Mouse (Mus musculus) cerebellum, adult 11 months (tissue): Measurements from ENCODE around the gene Olfr551.
A peak's percentile ranks its signal among the peaks of the same experiment; 100 is the strongest.

Source experiments
- DNase-seq: peaks from one replicate; pipeline ENCODE4 v3.0.0; 2022

The Olfr551 gene

DNA sequence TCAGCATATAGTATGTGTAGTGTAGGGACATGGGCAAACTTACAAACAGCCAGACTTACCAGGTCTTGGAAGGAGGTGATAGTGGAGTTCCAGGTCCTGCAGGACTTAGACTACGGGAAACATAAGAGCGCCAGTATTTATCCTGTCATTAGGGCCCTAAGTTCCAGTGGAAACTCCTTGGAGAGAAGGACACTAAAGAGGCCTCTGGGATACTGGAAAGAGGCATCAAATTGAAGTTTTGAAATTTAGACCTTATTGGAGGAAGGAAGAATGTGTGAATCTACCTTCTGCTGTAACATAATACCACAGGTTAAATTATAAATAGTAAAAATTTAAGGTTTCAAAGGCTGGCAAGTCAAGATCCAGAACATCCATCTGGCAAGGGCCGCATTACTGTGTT, at the start of gene Olfr551:
Gene Olfr551, minus strand, starts transcription at position 101 of the 400 bp plus-strand sequence.
- no peak for DNase-seq

DNA sequence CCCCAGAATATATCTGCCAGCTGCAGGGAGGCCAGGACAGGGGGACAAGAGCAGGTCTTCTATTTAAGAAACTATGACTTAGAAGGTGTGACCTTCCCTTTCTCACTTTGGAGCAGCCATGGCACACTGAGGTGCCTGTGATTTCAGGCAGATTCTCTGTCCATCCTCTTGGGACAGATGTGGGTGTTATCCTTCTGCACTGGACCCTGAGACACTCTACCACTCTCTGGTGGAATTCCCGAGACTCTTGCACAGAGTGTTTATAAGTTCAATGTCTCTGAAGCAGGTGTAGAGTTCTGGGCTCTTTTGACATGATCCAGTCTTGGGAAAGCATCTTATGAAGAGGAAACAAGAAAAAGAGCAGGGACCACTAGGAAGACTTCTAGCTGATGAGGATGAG, 46.4 kb upstream of the Olfr551 start, which contains the start of gene Olfr554:
Gene Olfr554, plus strand, starts transcription at position 301 of the 400 bp plus-strand sequence.
- DNase-seq = no peak

DNA sequence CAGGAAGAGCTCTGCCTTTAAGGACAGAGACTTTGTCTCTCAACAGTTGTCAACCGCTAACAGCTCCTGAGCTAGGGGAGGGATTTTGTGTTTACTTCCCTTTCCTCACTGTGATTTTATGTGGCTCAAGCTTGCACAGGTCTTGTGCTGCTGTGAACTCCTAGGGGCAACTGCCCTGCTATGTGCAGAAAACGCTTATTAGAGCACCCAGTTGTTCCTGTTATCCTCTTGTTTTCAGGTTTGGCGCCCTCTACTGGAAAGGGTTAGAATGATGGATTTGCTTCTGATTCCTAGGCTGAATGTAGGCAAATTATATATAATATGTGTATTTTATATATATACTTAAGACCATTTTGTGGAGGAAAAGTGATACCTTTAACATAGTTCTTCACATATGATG, 45.0 kb upstream of the Olfr551 start:
- DNase-seq = no peak

DNA sequence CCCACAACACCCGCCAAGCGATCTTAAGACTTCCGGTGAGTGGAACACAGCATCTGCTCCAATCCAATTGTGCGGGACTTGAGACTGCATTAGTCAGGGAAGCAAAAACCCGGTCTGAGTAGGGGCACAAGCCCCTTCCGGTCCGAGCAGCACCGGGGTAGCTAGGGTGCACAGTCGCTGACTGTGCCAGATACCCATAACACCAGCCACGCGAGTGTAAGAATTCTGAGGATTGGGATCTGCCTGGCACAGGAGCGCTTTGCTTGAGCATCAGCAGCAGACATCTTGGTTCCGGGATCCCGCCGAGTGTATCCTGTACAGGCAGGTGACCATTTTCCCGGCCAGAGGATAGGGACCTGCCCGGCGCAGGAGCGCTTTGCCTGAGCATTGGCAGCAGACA, 28.7 kb upstream of the Olfr551 start:
- DNase-seq = peak; percentile 3

DNA sequence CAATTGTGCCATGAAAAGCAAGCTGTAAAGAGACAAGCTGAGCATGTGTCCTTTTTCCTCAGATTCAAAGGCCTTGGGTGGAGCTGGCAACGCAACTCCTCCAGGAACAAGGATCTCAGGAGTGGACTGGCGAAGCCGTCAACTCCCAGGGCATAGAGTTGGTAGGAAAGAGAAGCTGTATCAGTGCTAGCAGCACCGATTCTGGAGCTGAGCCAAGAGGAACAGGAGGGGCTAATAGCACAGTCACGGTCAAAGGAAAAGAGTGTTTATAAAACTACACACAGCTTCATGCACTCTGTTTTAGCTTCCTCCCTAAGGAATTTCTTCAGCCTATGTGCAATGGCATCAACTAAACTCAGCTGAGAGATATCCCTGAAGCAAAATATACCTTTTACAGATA, 27.9 kb upstream of the Olfr551 start:
- DNase-seq = no peak

DNA sequence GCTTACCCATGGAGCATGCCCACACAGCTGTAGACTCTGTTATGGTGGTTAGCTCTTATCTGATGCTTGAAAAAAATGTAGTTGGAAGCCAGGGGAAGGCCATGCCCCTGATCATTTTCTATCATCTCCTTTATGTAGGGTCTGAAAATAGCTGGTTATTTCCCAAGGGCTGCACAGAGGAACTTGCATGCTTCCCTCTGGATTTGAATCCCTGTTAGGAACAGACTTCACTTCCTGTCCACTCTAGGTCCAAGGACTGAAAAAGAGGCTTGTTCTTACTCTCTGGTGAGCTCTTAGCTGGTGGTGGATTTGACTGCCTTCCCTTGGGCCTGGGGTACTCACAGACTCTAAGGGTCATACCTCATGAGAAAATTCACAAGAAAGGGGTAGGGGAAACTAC, 26.4 kb upstream of the Olfr551 start, which contains the start of gene Olfr553:
Gene Olfr553, minus strand, starts transcription at position 101 of the 400 bp plus-strand sequence.
- DNase-seq = no peak

DNA sequence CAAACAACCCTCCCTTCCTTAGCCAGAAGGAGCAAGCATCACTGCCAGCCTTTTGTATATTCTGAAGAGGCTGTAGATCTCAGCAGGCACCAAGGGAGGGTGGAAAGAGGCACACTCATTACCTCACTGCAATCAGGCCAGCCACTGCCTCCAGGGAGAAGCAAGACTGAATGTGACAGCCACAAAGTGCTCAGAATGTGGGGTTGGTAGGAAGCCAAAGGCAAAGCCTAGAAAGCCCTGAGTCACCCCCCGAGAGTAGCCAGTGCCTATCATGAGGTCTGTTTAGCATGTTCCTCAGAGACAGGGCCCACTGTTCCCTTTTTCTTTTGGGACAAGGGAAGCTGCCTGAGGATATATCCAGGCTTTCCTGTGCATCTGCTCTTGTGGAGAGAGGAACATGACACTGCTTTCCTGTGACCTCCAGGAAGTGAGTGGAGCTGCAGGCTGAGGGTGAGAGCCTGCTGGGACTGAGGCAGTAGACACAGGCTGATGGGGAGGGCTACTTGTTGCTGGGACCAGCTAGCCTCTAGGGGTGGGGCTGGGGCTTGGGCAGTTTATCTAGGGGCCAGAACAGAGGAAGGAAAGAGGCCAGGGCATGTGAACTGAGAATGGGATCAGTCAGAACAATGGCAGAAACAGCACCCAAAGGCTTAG, 5.8 kb upstream of the Olfr551 start, which contains the start of gene Olfr552:
Gene Olfr552, plus strand, starts transcription at position 393 of the 654 bp plus-strand sequence.
- DNase-seq = no peak

DNA sequence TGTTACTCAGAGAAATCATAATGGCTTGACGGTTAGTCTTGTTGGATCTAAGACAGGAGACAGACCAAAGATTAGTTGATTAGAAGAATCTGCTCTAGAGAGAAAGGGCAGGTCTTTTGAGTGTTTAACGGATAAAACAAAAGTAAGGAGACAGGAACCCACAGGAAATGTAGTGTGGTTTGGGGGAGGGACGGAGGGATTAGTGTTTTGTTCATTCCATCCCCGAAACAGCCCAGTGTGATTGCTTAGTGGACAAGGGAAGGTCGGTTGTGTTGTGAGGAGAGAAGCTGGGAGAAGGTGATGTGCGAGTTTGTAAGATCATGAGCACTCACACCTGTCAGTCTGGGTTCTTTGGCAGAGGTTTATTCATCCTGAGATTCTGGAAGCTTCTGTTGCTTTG, 15.7 kb downstream of the Olfr551 start:
- no peak for DNase-seq

DNA sequence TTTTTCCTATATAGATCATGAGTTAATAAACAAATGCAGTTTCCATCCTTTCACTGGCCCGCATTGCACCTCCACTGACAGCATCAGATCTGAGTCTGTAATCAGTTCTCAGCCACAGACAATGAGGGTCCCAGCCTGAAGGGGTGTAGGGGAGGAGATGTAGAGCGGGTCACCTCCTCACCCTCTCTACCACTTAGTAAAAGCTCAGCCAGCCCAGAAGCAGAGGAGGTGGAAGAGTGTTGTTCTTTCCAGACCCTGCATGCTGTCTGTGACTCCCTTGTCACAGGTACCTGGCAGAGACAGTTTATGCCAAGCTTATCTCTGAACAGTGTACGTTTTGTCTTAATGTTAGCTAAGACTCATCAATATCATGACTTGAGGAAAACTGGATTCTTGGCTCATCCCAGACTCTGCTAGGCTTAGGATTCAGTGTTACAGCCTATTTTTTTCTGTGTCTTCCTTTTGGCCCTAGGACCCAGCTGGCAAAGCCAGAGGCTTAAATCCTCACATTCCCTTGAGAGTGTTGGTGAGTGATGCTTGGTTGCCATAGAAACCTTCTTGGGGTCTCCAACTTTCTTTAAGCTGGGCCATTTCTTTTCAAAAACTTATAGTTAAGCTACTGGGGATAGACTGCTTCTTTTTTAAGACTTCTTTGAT, 18.4 kb downstream of the Olfr551 start:
- no peak for DNase-seq

DNA sequence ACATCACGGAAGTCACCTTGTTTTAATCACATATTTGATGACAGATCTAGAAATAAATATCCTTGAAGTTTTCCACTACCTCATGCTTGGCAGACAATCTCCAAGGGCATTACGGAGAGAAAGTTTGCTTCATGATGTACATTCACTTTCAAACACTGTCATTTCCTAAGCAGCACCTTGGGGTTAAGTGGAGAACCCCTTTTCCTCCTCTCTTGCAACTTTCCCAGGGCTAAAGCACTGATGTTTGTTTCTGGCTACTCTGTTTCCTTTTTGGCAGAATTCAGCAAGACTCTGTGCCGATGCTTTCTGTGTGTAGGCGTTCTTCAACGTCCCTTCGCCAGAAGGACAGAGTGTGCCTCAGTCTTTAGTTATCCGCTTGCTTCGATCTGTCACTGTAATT, 20.5 kb downstream of the Olfr551 start, which contains the start of gene Olfr550:
Gene Olfr550, plus strand, starts transcription at position 301 of the 400 bp plus-strand sequence.
- no peak for DNase-seq

DNA sequence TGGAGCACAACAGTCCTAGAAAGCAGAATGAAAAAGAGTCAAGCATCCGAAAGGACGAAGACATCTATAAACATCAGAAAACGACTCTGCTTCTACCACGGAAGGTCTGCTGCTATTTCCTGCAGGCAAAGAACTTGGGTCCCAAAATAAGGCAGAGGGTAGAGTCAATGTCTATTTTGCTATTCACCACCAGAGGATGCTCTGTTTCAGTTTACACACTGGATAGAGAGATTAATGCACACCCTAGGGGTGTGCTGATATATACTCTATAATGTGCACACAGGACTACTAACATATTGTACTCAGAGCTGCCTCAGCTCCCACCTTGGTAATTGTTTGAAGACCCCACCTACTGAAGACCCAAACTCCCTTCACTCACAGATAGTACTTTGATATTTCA, 25.5 kb downstream of the Olfr551 start:
- no peak for DNase-seq

DNA sequence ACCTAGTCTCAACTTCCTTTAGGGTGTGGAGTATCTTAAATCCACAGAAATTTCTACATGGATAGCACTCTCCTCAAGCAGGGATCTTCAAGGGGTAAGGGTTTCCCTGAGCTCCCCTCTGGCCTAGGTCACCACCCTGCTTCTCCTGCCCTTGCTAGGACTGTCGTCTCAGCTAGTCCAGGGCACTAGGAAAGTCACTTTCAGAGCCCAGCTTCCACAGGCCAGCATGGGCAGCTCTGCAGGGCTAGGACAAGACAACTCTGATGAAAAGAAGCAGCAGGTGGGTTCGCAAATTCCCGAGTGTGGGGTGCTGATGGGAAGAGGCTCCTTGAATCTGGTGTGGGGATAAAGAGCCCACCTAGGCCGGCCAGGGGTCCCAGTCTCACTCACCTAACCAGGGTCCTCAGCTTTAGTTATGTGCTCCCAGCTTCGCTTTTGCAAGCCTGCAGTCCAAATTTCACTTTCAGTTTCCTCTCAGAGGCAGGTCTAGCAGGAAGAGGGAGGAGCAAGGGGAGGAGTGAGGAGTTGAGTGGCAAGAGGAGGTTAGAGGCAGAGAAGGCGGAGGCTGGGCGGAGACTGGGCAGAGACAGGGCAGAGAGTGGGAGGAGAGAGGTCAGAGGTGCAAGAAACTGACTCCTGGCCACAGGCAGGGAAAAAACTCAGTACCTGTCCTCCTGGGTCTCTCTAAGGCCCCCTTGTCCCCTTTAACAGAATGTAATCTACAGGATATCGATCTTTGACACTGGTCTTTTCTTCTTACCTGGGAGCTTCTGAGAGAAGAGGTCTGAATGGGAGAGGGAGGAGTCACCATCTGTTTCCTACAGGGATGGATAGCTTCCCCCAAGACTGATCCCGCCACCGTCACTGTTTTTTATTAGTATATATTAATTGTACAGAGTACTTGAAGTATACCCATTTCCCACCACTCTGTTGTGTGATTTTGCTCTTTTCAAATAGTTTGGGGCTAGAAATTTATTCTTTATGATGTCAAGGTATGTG, 26.4 kb downstream of the Olfr551 start, which contains the start of gene Trim21:
Gene Trim21, minus strand, starts transcription at position 488 of the 999 bp plus-strand sequence.
- peak; percentile 28 for DNase-seq

DNA sequence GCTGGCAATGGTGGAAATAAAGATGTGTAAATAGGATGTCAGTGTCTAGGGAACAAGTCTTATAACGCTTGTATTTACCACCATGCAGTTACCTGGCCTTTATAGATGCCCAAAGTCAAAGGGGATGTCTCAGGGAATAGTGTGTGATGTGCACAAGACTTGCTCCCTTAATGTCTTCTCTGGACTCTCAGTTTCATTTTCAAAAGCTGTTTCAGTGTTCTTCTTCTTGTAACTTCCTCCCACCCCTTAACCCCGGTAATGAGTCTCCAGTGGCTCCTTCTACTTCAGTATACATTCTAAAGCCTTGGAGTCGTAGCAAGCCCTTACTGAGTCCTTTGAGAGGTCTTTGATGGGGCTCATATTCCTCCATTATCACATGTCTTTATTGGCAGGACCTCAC, 38.4 kb downstream of the Olfr551 start:
- no peak for DNase-seq

DNA sequence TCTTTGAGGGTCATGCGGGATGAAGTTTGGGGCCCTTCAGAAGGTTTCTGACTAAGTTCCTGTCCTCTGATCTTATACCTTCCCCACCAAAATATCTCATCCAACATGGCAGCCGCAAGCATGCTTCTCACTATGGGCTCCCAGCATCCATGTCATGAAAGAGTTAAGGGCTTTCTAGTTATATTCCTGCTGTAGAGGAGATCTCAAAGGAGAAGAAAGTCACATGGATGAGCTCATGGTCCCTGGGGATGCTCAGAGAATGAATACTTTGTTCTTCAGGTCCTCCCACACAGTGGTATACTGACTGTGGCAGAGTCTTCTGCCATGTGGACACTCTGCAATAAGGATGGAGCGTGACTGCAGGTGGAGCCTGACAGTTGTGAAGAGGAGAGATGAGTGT, 42.1 kb downstream of the Olfr551 start, which contains the start of gene Olfr549:
Gene Olfr549, plus strand, starts transcription at position 301 of the 400 bp plus-strand sequence.
- DNase-seq = no peak

DNA sequence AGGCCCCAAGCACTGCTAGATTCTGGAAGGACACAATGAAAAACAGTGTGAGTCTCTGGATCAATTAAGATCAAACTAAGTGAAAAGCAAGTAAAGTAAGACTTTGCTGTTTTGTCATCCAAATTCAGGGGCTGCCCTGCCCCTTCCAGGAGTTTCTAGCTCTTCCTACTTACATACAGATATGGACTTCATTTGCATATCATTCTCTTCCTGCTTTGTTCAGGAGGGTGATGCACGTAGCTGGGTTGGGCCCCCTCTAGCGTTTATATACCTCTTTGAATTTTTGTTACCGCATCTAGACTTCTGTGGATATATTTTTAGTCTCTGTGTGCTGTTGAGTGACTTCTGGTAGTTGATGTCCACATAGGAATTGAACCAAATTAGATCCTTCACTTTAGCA, 50.4 kb downstream of the Olfr551 start:
- no peak for DNase-seq

DNA sequence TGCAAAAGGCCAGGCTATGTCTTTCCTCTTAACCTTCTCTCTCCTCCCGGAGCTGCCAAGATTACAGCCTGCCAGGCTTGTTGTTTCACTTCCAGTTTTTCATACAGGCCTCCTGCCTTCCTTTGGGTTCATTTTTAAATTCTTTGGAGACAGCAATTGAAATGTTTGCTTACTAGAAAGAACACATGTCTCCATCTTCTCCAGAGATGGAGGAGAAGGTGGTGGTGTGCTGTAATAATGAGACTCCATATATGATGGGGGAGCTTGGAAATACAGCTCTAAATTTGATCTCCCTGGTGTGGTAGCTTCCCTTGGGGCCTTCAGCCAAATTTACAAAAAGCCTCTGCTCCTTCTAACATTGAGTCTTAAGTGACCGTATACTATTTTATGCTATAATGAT, 51.1 kb downstream of the Olfr551 start, which contains the start of gene Olfr548-ps1:
Gene Olfr548-ps1, plus strand, starts transcription at position 301 of the 400 bp plus-strand sequence.
- no peak for DNase-seq

DNA sequence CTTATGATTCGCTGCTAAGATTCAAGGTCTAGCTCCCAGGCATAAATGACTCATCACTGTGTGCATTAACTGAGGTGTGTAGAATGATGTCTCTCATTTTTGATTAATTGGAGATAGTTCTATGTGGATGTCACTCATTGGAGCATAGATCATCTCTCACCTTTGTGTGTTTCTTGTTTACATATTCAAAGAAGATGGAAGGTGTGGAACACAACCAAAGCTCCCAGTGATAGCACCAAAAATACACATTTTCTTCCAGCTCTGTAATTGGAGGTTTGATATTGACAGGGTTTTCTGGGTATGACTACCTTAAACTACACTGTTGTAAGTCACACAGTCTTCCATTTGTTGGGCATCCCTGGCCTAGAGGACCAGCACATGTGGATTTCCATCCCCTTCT, 57.2 kb downstream of the Olfr551 start, which contains the start of gene Olfr547:
Gene Olfr547, plus strand, starts transcription at position 301 of the 400 bp plus-strand sequence.
- no peak for DNase-seq
